Mouse (Mus musculus) left cerebral cortex, adult 6 months (tissue): ENCODE measurements around the gene Susd3. TPM values are rescaled to one million over a fixed set of nuclear protein-coding genes. Genes with fewer than 3 reads are reported as not detected.

Experiments used
- long read RNA-seq, 2 experiments: library from polyadenylated mRNA; unstranded; transcript quantifications; one replicate each; pipeline ENCODE4 v2.0.0; 2019 to 2020
- polyA plus RNA-seq: library from polyadenylated mRNA; unstranded; fragments of <200 nt; fragmentation: Nextera tagmentation; gene quantifications from 2 replicates; pipeline ENCODE4 v1.2.3, GENCODE M21; 2021

Susd3 gene
- 2.6 and 3.0 TPM in 2 replicates for polyA plus RNA-seq
- long read RNA-seq, experiment 1, transcript Susd3-202 (5 exons, 1,418 nt), result major isoform, 6 of 6 reads
- long read RNA-seq, experiment 1, partial matches to known transcripts, result 0 of 6 reads
- long read RNA-seq, experiment 1, other reads (novel, unspliced or antisense), result 0 of 6 reads
- long read RNA-seq, experiment 2, partial matches to known transcripts, result 2 of 7 reads
- long read RNA-seq, experiment 2, other reads (novel, unspliced or antisense), result 1 of 7 reads

DNA sequence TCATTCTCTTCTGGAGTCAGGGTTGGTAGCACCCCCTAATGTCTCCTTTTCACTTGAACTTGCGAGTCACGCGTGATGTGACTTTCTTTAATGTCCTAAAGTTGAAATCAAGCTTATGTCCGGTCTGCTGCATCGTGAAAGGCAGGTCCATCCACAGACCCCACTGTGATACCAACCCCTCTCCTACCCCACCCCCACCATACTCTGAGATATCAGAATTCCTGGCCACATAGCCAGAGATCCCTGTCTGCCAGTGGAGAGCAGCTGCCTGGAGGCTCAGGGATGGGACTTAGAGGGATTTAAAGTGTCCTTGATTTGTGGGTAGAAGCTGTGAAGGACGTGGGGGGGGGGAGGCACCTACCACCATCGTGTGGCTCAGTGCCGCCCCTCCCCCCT lies at the start of gene Susd3:
TSS of gene Susd3 (minus strand) at position 240 of the 396 bp plus-strand sequence.

DNA sequence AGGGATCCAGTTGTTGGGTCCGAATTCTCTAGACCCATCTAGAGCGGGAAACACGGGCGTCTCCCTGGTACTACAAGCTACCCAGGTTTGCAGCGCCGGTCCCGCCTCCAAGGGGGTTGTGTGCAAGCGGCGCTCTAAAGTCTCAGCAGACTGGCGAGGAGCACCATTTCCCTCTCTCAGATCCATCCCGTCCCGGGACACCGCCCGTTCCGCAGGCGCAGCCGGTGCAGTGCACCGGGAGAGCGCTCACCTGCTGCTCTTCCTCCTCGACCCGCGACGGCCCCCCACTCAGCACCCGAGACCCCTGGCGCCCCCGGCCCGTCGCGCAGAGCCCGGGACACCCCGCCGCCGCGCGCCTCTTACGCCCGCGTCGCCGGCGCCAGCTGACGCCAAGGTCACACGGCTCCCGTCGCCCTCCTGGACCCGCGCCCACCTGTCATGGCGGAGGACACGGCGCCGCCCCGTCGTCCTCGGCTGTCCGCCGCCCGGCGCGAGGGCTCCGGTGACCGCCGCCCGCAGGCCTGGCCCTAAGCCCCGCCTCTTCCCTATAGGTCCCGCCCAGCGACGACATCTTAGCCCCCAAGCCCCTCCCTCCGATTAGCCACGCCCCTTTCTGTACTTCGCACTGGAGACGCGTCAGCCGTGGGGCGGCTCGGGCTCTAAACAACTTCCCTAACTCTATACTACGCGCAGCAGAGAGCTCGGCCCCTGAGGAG lies 32.8 kb downstream of the Susd3 start, which contains the start of gene Card19:
TSS of gene Card19 (minus strand) at position 534 of the 716 bp plus-strand sequence.

DNA sequence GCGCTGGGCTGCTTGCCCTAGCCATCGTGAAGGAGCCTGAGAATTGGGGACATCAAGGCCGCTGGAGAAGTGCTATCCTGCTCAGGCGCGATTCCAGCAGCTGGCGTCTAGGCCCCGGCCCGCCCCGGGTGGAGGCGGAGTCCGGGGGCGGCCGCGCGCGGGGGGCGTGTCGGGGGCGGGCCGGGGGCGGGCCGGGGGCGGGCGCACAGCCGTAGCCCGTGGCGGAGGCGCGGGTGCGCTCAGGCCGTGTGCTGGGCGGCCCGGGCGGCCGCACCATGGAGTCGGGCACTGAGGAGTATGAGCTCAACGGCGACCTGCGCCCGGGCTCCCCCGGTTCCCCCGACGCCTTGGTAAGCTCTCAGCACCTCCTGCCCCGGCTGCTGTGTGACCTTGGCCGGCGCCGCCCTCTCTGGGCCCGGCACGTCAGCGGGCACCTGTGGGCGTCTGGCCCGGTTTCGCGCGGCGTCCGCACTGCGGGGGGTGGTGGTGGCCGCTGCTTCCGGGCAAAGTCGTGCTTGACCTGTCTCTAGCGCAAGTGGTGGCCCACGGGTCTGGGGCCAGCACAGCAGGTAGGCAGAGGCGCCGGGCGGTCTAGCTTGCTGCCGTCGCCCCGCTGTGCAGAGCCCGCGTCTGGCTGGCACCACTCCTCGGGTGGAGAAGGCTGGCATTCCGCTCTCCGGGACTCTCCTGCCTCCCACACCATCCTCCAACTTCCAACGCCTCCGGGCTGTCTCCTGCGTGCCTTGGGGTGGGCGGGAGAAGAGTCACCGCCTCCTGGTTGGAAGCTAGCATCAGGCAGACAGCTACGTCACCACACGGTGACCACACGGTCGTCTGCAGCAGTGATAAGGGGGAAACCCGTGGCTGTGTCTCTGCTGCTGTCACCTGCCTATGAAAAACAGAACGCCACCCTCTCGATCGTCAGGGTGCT lies 61.0 kb downstream of the Susd3 start, which contains the start of gene Ninj1:
TSS of gene Ninj1 (plus strand) at position 198 of the 931 bp plus-strand sequence.

Other genes starting within 250 kb of the Susd3 start
- 7.9 and 13.0 TPM in 2 replicates for gene Wnk2, start 100.7 kb downstream of the Susd3 start, polyA plus RNA-seq
- gene Ninj1, start 61.2 kb downstream of the Susd3 start, polyA plus RNA-seq, result 43.2 and 46.7 TPM in 2 replicates
- gene Card19, start 32.7 kb downstream of the Susd3 start, polyA plus RNA-seq, result 21.9 and 29.5 TPM in 2 replicates
- gene Fgd3, start 71.6 kb upstream of the Susd3 start, polyA plus RNA-seq, result 0.31 and 0.46 TPM in 2 replicates
- gene Bicd2, start 92.9 kb upstream of the Susd3 start, polyA plus RNA-seq, result 9.0 and 9.1 TPM in 2 replicates
- 8.1 and 8.9 TPM in 2 replicates for gene Ippk, start 172.5 kb upstream of the Susd3 start, polyA plus RNA-seq
- 0.16 and 0.35 TPM in 2 replicates for gene Tes3-ps, start 244.6 kb upstream of the Susd3 start, polyA plus RNA-seq